11 mouse cellular contexts compared by ENCODE assay signal in the genomic region with DNA sequence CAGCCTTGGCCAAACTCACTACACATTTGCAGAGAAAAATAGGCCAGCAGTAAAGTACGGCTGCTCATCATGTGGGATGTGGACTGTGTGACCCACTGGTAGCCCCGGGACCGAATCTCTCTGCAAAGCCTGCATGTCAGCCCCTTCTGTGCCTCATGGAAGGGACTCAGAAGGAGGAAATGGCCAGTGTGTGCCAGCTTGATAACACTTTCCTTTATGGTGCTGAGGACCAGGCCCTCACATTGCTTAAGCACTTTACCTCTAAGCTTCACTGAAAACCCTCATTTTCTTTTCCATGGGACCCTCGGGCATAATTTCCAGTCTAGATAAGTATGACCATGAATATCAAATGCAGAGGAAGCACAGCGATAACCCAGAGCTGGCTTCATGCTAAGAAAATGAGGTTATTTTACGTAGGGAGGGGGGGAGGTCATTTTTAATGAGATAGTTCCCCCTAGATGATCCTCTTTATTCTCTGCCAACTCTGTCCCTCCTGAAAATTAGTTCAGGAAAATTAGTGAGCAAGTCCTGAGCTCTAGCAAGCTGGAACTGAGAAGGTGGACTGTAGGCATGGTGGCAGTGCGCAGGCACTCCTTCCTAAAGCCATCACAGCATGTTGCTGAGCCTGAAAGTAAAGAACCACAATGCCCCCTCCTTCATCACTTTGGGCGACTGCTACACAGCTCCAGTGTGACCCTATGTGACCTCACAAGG.
DNase-seq lines count a peak whose midpoint lies in the region; ATAC-seq lines count a peak whose summit lies in the region.
"Had no signal": no experiment of that assay in that cellular context is flagged by ENCODE, and none has a peak within 500 bp of the region (broad histone marks: within the 10 kb centered on the region; RNA-seq: fewer than 3 reads in every experiment).

No protein-coding gene starts in this region.

- no peak overlapping the region for H3K4me3 ChIP-seq in hindbrain, embryonic 12.5 days
- H3K4me3 ChIP-seq in midbrain, embryonic 13.5 days (replicated peaks): no peak overlapping the region

- ATAC-seq in common myeloid progenitor, adult 5-6 weeks (replicated peaks; ENCODE audit: low read depth, poor library complexity, severe bottlenecking): 0 out of 2 replicates have a peak, but pooled peaks have one; percentile 21
- no peak for ATAC-seq in hindbrain, embryonic 12.5 days (ENCODE audit: low FRiP score)
- peak; percentile 64 for ATAC-seq in midbrain, embryonic 13.5 days

- 57% methylated on average over 8 of the region's 8 CpGs for WGBS in hindbrain, embryonic 12.5 days
- WGBS in midbrain, embryonic 13.5 days: 62% methylated on average over 8 of the region's 8 CpGs

- H3K4me2 ChIP-seq in hindbrain, embryonic 12.5 days (replicated peaks): no peak overlapping the region
- no peak overlapping the region for H3K4me2 ChIP-seq in midbrain, embryonic 13.5 days (replicated peaks)

- peaks cover 22% of the 10 kb centered on the region for H3K4me1 ChIP-seq in hindbrain, embryonic 12.5 days
- H3K4me1 ChIP-seq in midbrain, embryonic 13.5 days (replicated peaks): peaks cover 22% of the 10 kb centered on the region

- peak overlapping the region; percentile 76 for H3K27ac ChIP-seq in hindbrain, embryonic 12.5 days
- H3K27ac ChIP-seq in midbrain, embryonic 13.5 days: peak overlapping the region; percentile 64

- intact Hi-C loops in heart, postnatal 36 days (cut with DNase I): no loop called here

- DNase-seq in heart, postnatal 4 days: peak; percentile 4
- DNase-seq in heart, postnatal 36 days: no peak
- DNase-seq in right cerebral cortex, postnatal 4 days: no peak
- DNase-seq in right cerebral cortex, postnatal 25 days: no peak
- DNase-seq in lung, adult 18-20 months: no peak
- DNase-seq: gastrocnemius, postnatal 36 days; kidney, postnatal 14 days; thymus, postnatal 25 days had no signal

- no peaks in the 10 kb centered on the region for H3K27me3 ChIP-seq in hindbrain, embryonic 12.5 days
- no peaks in the 10 kb centered on the region for H3K27me3 ChIP-seq in midbrain, embryonic 13.5 days

- no peak overlapping the region for H3K9ac ChIP-seq in hindbrain, embryonic 12.5 days
- H3K9ac ChIP-seq in midbrain, embryonic 13.5 days (replicated peaks): no peak overlapping the region

- H3K36me3 ChIP-seq in hindbrain, embryonic 12.5 days: no peaks in the 10 kb centered on the region
- no peaks in the 10 kb centered on the region for H3K36me3 ChIP-seq in midbrain, embryonic 13.5 days

- H3K9me3 ChIP-seq in hindbrain, embryonic 12.5 days (replicated peaks): no peaks in the 10 kb centered on the region
- no peaks in the 10 kb centered on the region for H3K9me3 ChIP-seq in midbrain, embryonic 13.5 days
